Mouse (Mus musculus) right cerebral cortex, postnatal 25 days (tissue): ENCODE results near the gene Osbp2.

Source experiments
- DNase-seq: peaks from one replicate; pipeline ENCODE4 v3.0.0; 2022

Osbp2 gene

DNA sequence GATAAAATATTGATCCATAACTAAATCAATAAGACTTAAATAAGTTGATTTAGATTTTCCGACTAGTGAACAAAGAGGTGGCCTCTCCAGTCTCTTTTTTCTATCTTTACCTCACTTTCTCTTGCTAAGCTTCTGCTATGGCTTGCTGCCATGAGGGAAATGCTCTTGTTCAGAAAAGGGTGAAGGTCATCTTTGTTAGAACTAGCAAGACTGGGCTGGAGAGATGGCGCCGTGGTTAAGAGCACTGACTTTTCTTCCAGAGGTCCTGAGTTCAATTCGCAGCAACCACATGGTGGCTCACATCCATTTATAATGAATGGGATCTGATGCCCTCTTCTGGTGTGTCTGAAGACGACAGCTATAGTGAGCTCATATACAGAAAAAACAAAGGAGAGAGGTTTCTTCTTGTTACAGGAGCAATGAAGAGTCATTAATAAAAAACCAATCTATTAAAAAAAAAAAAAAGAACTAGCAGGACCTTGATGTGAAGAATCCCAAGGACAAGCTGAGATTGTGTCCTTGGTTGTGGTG lies 167.6 kb downstream of the Osbp2 start:
- no peak for DNase-seq

DNA sequence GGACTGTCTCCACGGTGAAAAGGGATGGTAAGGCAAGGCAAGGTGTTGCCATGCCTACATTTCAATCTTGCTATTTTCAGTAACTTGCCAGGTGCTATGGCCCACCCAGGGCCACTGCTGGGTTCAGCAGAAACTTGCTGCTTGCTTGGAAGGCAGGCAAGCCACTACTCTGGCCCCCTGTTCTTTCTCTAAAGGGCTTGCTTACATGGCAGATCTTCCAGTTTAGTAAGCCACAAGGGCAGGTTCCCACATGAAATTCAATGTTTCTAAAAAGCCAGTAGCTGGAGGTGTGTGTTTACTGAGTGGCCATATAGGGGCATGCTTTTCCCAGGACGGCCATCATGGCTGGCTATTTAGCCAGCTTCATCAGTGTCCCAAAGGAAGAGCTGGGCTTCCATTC lies 172.0 kb downstream of the Osbp2 start:
- DNase-seq: no peak

DNA sequence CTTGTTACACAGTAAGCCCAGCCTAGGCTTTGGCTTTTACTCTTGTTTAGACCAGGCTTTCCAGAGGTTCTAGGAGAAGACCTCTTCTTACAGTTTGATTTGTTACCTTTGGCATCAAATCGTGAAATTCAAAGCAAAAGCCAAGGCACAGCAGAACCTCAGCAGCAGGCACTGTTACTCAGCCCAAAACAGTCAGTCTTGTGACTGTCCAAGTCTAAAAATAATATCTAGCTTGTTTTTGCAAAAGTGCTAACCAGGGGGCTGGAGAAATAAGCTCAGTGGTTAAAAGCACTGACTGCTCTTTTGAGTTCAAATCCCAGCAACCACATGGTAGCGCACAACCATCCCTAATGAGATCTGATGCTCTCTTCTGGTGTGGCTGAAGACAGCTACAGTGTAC lies 176.8 kb downstream of the Osbp2 start:
- DNase-seq: no peak

DNA sequence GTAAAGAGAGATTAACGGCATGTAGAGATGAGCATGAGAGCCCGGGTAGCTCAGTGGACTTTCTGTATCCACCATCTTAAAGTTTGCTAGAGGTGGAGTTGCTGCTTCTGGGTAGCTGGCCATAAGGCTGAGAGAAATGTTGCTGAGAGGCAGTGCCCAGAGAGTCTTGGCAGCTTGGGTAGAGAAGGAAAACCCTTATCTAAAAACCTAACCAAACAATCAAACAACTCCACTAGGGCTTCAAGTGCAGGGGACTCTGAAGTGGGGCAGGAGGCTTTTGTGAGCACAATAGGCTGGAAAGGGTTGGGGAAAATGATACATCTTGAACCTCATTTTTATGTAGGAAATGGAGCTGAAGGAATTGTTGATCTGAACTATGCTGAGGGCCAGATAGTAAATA lies 177.4 kb downstream of the Osbp2 start:
- no peak for DNase-seq

DNA sequence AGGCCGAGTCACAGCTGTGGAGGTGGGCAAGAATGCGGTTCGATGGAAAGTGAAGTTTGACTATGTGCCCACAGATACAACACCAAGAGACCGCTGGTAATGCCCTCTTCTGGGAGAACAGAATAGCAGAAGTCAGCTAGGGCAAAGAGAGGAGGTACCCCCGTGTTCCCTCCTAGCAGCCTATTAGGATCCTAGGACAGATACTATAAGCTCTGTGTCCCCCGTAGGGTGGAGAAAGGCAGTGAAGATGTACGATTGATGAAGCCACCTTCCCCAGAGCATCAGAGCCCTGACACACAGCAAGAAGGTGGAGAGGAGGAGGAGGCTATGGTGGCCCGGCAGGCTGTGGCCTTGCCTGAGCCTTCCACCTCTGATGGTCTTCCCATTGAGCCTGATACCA lies 178.3 kb downstream of the Osbp2 start:
- DNase-seq: no peak

DNA sequence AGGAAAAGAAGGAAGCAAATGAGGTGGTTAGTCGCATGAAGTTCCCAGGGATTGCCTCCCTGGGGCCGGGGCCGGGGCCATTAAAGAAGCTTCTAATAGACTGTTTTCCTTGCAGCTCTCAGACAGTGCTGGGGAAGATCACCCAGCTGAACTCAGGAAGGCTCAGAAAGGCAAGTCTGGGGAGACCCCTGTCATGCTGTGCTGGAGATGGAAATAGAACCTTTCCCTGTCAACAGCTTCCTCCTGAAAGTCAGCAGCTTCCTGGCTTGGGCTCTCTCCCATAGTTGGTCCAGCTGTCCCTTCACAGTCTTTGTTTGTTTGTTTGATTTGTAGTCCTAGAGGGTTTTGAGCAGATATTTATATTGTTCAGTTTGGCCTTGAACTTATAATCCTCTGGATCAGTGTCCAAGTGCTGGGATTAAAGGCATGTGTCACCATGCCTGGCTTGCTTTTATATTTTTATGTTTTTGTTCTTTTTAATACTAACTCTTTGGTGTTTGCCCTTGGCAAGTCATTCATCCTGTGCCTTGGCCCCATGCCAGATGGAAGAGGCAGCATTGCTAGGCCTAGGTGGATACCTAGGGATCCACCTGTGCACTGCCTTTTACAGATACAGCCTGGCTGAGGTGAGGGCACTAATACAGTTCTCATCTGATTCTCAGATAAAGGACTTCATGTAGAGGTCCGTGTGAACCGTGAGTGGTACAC lies 178.8 kb downstream of the Osbp2 start:
- no peak for DNase-seq

DNA sequence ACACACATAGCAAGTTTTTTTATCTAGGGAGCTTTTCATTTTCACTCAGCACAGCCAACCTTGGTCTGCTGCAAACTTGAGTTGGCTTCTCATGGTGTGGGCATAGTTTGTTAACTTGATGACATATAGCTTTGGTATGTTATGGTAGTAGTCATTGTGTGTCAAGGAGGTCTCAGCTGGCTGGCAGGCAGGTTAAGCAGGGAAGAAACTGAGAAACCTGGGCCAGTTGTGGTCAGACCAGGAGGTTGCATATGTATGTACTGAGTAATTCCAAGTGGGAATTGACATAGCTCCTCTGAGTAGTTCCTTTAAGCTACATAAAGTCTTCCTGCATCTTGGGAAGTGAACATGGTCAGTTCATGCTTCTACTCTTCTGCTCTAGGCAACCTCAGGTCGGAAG lies 179.5 kb downstream of the Osbp2 start:
- no peak for DNase-seq

DNA sequence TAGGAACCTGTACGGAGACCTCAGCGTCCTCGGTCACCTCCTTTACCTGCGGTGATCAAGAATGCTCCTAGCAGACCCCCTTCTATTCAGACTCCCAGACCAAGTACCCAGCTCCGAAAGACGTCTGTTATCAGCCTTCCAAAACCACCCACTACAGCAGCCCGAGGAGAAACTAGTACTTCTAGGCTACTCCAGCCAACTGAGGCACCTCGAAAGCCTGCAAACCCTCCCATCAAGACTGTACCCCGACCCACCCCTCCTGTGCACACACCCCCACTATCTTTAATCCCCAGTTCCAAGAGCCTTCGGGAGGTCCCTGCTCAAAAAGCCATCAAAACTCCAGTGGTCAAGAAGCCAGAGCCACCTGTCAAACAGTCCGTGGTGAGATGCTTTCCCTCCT lies 180.0 kb downstream of the Osbp2 start:
- no peak for DNase-seq

DNA sequence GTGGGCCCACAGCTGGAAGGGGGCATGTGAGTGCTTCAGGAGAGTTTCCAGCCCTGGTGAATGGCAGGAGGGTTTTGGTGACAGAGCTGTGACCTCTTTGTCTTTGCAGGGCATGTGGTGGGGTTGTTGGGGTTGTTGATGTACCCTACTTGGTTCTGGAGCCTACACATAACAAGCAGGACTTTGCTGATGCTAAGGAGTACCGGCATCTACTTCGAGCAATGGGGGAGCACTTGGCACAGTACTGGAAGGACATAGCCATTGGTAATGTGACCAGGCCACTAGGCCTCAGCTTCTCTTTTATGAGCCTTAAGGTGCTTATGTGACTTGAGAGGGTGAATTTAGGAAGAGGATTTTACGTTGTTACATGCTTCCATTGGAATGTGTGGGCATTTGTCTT lies 183.9 kb downstream of the Osbp2 start:
- no peak for DNase-seq

DNA sequence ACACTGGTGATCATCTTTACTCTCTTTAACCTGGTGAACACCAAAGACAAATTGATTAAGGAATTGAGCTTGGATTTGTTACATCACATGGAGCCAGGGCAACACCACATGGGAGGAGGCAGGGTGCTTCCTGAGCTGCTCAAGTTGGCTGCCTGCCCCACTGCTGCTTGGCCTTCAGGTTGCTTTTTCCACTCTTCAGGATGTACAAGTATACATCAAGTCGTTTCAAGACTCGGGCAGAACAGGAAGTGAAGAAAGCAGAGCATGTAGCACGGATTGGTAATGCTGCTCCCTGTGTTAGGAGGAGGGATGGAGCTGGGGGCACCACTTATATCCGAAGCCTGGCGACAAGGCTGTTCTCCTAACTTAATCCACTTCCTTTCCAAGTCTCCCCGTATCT lies 186.5 kb downstream of the Osbp2 start:
- DNase-seq: no peak

DNA sequence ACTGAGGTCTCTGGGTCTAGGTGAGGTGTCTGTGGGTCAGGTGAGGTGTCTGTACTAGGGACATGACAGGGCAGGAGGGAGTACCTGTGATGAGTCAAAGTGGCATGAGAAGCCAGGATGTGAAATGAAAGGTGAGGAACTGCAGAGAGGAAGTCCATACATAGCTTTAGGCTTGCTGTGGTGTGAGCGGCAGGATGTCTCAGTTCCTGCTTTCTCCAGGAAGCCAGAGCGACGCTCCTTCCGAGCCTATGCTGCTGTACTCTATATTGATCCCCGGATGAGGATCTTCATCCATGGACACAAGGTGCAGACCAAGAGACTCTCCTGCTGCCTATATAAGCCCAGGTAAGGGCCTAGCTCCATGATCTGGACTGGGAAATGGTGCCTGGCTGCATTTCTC lies 187.3 kb downstream of the Osbp2 start:
- no peak for DNase-seq

DNA sequence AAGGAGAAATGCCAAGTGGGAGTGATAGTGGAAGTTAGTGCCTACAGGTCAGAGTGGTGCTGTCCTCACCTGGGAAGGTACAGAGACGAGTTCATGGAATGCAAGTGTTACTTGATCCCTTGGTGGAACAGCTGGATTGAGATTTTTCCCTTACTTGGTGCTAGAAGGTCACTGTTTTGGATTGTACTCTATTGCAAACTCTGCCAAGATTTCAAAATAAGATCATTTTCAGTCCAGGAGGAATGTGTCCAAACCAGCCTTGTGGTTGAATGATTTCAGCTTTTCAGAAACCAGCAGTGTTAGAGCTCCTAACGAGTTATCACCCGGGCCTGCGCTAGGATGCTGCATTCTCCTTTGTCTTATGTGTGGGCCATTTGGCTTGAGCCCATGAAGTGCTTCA lies 189.2 kb downstream of the Osbp2 start:
- no peak for DNase-seq

DNA sequence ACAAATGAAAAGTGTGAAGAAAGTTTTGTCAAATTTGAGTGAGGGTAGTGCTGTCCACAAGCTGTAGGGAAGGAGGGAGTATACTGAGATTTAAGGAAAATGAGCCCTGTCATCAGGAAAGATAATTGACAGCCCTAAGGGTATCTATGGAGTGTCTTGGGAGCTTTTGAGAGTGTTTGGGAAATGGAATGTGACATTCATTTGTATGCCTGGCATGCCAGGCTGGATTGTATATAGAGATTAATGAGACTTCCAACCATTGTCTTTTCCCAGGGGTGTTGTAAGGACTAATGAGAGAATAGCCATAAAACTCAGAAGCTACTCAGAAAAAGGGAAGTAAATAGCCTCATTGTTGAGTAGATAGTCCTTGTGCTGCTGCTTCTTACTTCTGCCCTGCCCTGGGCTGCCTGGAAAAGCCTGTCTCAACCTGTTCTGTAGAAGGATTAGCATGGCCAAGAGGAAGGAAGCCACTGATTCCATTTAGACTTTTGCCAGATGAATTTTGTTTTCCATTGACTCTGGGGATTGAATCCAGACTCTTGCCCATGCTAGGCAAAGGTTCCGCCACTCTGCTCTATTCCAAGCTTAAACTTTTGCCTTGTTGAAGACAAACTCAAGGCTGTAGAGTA lies 192.6 kb downstream of the Osbp2 start:
- DNase-seq: no peak

DNA sequence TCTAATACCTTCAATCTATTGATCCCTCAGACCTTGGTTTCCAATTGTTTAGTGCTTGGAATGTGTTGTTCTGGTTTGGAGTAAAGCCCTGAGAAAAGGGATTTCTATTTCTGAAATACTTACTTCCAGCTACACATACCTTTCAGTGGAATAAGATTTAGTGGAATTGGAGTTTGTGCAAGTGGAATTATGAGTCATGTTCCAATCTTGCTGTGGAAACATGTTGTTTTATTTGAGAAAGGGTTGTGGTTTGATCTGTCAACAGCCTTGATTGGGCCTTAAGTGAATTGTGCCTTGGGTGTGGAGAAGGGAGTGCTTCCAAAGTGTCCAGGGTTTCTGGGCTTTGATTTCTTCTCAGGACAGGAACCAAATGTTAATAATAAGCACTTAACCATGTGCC lies 193.9 kb downstream of the Osbp2 start:
- DNase-seq: no peak

DNA sequence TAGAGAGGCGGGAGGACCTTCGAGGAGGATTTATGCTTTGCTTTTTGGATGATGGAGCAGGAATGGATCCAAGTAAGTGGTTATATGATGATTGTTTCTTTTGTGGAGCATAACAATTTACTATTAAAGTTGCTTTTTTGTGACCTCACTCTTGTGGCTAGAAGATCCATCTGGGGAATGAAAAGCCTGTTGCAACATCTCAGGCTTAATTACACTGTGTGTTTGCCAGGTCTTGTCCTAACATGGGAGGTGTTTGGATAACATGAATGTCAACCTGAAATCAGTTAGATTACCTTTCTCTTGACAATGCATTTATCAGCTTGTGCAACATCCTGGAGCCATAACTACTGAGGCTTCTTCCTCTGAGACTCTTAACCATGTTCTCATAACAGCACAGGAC lies 194.9 kb downstream of the Osbp2 start:
- DNase-seq: no peak

DNA sequence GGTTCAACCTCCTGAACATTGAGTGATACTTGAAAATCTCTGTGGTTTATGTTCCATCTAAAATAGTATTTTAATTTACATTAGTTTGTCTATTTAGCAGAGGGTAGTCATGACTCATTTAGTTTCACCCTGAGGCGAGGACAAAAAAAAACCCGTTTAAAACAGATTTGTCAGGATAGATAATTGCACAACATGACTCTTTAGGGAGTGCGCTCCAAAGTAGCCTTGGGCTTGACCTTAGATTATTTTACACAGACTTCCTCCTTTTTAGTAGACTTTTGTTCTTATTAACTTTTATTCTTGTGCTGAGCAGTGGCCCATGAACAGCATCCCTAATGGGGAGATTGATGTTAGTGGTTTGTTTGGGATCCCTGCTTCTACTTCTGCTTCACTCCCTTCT lies 196.2 kb downstream of the Osbp2 start:
- no peak for DNase-seq

DNA sequence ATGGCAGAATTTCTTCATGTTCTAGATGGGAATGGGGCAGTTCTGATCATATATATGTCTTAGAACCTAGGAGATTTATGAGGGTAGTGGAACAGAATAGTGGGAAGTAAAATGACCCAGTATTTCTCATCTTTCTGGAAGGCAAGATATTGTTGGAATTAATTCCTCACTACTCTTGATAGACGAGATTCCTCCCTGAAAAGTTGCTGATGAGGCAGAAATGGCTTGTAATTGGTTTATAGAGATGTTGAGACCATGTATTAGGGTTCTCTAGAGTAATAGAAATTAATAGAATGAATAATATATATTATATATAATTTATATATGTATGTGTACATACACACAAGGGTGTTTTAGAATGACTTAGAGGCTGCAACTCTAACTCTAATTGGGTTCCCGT lies 201.7 kb downstream of the Osbp2 start:
- DNase-seq: no peak
